Mouse (Mus musculus): Measurements from ENCODE around the gene Cct4.

The Cct4 gene

DNA sequence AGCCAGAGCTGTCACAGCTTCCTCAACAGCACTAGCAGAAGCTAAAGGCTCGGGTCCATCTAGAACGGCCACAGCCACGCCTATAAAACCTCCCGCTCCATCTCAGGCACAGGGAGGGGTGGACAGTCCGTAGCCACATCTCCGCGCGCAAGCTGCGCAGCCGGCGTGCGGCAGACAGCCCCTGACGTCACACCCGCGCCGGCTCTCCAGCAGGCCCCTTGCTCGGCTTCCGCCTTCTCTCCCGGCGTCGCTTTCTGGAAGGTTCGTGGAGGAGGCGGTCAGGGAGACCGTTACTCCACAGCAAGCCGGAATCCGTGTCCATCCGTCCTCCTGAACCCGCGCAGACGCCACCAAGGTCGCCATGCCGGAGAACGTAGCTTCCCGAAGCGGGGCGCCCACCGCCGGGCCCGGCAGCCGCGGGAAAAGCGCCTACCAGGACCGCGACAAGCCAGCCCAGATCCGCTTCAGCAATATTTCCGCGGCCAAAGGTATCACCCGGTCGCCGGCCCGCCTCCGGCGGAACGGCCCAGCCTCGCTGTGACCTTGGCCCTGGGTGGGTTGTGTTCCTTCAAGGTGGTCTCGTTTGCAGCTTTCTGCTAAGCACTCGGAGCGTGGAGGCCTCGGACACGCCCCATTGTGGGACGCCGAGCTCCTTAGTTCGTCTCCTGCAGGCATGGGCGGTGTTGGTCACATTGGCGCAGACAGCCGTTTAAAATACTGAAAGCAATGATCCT lies at the start of gene Cct4:
Gene Cct4, plus strand, starts transcription at position 127 of the 734 bp plus-strand sequence.
- DNase-seq (ENCODE audit: low spot score) = peak; percentile 95

DNA sequence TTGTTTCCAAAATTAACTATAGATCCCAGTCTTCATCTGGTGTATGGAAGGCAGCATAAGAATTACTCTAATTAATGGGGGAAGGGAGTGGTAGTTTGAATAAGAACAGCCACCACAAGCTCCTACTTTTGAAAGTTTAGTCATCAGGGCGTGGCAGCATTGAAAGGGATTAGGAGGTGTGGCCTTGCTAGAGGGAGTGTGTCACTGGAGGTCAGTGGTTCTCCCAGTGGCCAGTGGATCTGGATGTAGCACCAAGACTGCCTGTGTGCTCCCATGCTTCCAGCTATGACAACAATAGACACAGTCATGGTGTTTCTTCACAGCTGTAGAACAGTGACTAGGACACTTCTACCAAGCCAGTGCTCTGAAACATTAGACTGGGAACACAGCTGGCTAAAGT lies 41.2 kb upstream of the Cct4 start:
- DNase-seq (ENCODE audit: low spot score) = no peak

GRCm38 (mm10) chr11:22950131-22950530 lies 40.2 kb upstream of the Cct4 start:
- DNase-seq (ENCODE audit: low spot score) = no peak

DNA sequence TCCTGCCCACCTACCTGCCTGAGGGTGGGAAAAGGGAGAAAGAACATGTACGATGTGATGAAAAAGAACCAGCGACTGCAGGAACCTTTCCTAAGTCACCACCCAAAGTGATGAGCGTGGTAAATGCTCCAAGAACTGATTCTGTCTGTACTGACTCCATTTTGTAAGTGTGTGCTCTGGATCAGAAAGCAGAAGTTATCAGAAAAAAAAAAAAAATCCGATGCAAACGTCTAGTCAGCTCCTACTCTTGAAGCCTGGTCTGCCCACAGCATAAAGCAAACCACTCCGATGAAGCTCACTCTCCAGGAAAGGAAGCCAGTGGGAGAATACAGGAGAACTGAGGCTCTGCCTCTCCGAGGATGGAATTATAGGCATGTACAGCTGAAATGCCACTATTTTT lies 37.7 kb upstream of the Cct4 start:
- no peak for DNase-seq (ENCODE audit: low spot score)

GRCm38 (mm10) chr11:22956346-22956745 lies 34.0 kb upstream of the Cct4 start:
- no peak for DNase-seq (ENCODE audit: low spot score)

DNA sequence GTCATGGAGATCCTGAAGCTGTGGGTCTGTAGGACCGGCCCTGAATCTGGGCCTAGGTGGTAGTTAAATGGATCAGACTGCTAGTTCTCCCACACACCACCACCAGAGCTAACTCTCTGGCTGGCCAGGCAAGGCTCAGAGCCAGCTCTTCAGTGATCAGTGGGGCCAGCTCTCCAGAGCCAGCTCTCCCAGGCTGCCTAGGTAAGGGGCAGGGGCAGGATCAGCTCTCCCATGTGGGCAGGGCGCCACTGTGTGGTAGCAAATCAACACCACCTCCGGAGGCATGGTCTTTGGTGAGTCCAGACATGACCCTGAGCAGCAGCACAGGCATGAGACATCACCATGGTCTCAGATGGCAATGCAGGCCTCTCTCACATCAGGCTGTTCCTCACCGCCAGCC lies 33.5 kb upstream of the Cct4 start:
- DNase-seq (ENCODE audit: low spot score) = peak; percentile 24

DNA sequence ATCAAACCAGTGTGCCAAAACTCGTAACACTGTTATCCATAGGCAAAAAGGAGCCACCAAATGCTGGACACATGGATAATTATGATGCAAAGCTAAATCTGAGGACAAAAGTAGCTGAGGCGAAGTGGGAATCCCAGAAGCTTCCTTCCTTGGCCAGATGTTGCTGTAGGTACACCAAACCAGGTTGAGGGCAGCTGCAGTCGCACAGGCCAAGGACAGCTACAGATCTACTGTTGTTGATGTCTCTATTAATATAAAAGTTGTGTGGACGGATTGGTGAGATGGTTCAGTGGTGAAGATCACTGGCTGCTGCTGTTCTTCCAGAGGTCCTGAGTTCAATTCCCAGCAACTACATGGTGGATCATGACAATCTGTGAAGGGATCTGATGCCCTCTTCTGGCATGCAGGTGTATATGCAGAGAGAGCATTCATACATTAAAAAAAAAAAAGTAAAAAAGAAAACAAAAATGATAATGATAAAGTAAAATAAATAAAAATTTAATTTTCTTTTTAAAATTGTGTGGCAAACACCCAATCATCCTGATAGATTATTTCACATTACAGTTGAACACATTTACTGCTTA lies 32.4 kb upstream of the Cct4 start:
- DNase-seq (ENCODE audit: low spot score) = no peak

DNA sequence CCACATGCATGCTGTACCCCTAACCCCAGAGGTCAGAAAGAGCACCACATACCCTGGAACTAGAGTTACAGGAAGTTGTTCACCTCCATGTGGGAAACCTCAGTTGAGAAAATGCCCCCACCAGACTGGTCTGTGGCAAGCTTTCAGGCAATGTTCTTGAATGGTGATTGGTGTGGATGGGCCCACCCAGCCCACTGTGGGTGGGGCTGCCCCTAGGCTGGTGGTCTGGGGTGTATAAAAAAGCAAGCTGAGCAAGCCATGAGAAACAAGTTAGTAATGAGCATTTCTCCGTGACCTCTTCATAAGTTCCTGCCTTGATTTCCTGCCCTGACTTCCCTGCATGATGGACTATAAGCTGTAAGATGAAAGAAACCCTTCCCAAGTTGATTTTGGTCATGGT lies 28.2 kb upstream of the Cct4 start:
- no peak for DNase-seq (ENCODE audit: low spot score)

GRCm38 (mm10) chr11:22964401-22964800 lies 25.9 kb upstream of the Cct4 start:
- no peak for DNase-seq (ENCODE audit: low spot score)

GRCm38 (mm10) chr11:22965503-22965902 lies 24.8 kb upstream of the Cct4 start:
- DNase-seq (ENCODE audit: low spot score) = no peak

GRCm38 (mm10) chr11:22969486-22969885 lies 20.8 kb upstream of the Cct4 start:
- no peak for DNase-seq (ENCODE audit: low spot score)

DNA sequence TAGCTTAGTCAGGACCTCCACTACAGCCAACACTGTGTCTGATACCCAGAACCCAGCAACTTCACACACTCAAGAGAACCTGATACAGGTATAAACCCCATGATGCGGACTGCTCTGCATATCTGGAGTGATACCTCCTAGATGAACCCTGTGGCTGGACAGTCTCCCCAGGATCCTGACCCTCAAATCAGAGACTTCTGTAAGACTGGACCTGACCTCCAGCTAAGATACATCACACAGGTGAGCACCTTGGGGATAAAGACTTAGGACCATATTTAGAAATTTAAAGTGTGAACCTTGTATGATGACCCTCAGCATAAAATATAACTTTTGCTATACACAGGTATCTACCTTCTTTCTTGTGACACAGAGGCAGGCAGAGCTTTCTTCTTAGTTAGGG lies 19.8 kb upstream of the Cct4 start:
- DNase-seq (ENCODE audit: low spot score) = no peak

GRCm38 (mm10) chr11:22971835-22972709 lies 18.2 kb upstream of the Cct4 start, which contains the start of gene Zrsr1:
TSS of gene Zrsr1 (plus strand) at chr11:22972005.
- DNase-seq (ENCODE audit: low spot score) = peak; percentile 68

DNA sequence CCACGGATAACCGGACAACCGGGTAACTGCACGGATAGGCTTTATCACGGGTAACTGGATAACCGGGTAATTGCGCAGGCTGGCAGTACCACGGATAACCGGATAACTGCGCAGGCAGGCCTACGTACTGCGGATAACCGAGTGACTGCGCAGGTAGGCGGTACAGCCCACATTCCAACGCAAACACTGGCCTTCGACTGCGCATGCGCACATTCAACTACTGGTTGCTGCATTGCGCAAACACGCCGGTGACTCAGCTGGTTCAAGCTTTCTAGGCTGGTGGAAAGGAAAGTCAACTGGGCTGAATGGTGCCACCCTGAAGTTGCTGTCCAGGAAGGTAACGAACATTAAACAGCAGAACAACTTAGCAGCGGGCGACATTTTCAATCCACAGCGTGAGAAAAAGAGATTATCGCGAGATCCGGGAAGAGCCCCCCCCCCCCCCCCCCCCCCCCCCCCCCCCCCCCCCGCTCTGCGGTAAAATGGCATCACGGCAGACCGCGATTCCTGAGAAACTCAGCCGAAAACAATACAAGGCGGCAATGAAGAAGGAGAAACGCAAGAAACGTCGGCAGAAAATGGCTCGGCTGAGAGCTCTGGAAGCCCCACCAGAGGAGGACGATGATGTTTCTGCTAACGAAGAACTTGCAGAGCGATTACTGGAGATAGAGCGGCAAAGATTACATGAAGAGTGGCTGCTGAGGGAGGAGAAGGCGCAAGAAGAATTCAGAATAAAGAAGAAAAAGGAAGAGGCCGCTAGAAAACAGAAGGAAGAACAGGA lies 17.4 kb upstream of the Cct4 start:
- peak; percentile 79 for DNase-seq (ENCODE audit: low spot score)

DNA sequence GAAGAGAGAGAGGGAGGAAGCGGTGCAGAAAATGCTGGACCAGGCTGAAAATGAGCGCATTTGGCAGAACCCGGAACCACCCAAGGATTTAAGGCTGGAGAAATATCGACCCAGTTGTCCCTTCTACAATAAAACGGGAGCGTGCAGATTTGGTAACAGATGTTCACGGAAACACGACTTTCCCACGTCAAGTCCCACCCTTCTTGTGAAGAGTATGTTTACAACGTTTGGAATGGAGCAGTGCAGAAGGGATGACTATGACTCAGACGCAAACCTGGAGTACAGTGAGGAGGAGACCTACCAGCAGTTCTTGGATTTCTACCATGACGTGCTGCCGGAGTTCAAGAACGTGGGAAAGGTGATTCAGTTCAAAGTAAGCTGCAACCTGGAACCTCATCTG lies 16.7 kb upstream of the Cct4 start:
- peak; percentile 28 for DNase-seq (ENCODE audit: low spot score)

DNA sequence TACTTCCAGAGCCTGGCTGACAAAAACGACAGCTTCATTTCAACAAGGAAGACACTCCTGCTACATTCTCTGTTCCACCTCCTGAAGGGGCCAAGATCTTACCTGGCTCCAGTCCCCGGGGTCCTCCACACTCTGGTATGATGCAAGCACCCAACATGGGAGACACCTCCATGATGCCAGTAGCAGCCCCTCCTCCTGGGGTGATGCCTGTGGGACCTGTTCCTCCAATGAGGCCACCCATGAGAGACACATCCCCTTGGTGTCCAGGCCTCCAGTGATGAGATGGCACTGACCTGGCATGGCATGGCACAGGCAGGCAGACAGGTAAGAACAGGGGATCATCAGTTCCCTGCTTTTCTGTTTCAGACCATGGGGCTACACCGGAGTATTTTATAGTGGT lies 12.1 kb upstream of the Cct4 start:
- DNase-seq (ENCODE audit: low spot score) = no peak

GRCm38 (mm10) chr11:22978711-22979110 lies 11.6 kb upstream of the Cct4 start:
- no peak for DNase-seq (ENCODE audit: low spot score)

GRCm38 (mm10) chr11:22979221-22979620 lies 11.1 kb upstream of the Cct4 start:
- no peak for DNase-seq (ENCODE audit: low spot score)

DNA sequence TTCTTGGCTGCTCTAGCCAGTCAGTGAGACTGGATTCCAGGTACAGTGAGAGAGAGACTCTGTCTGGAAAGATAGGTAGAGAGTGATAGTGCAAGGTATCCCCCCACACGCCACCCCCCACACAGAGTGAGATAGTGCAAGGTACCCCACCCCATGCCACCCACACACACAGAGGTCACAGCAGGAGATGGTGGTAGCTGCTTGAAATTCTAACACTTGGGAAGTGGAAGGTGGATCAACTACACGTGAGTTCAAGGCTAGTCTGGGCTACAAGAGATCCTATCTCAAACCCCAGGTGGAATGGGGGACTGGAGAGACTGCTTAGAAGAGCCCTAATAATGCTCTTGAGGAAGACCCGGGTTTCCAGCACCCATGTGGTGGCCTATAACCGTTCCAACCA lies 9.3 kb upstream of the Cct4 start:
- no peak for DNase-seq (ENCODE audit: low spot score)

- no peak for DNase-seq (ENCODE audit: low spot score)
Observed at GRCm38 (mm10) chr11:22981543-22981950, 8.8 kb upstream of the Cct4 start.

- DNase-seq (ENCODE audit: low spot score) = peak; percentile 92
Observed at GRCm38 (mm10) chr11:22981984-22982757, 8.1 kb upstream of the Cct4 start, which contains the start of the genes Gm28048 and Commd1. TSS of gene Gm28048 (minus strand) at chr11:22982090. TSS of gene Commd1 (minus strand) at chr11:22982382.
